15 mouse cellular contexts compared by ENCODE assay signal in genomic region chr13:99743952-99744789, GRCm38 (mm10).
DNase-seq lines count a peak whose midpoint lies in the region; ATAC-seq and TF ChIP-seq lines count a peak whose summit lies in the region.
"Had no signal": no experiment of that assay in that cellular context is flagged by ENCODE, and none has a peak within 500 bp of the region (broad histone marks: within the 10 kb centered on the region; RNA-seq: fewer than 3 reads in every experiment).

No protein-coding gene starts in this region.

- H3K27me3 ChIP-seq in hindbrain, embryonic 10.5 days (ENCODE audit: insufficient read depth, poor library complexity, severe bottlenecking) = no peaks in the 10 kb centered on the region
- no peaks in the 10 kb centered on the region for H3K27me3 ChIP-seq in hindbrain, postnatal 0 days (ENCODE audit: insufficient read depth, low read length)
- no peaks in the 10 kb centered on the region; the same call in 1 of the 2 replicates for H3K27me3 ChIP-seq in embryonic facial prominence, embryonic 10.5 days (replicated peaks; ENCODE audit: low read depth, poor library complexity, severe bottlenecking)
- no peaks in the 10 kb centered on the region for H3K27me3 ChIP-seq in forebrain, postnatal 0 days (ENCODE audit: insufficient read depth, low read length)
- H3K27me3 ChIP-seq in midbrain, embryonic 15.5 days (replicated peaks) = no peaks in the 10 kb centered on the region

- no peak for ATAC-seq in hindbrain, postnatal 0 days
- 0 out of 2 replicates have a peak, but pooled peaks have one; percentile 5 for ATAC-seq in forebrain, postnatal 0 days
- 0 out of 2 replicates have a peak, but pooled peaks have one; percentile 8 for ATAC-seq in midbrain, embryonic 15.5 days (replicated peaks)
- ATAC-seq in activated CD4-positive, CD25-positive, alpha-beta regulatory T cell, adult 4 months = no peak
- no peak for ATAC-seq in inflammation-experienced regulatory T-cells, adult 6 months
- ATAC-seq: CD4-positive, CD25-positive, alpha-beta regulatory T cell, adult 4 months had no signal

- no peak overlapping the region for H3K4me3 ChIP-seq in hindbrain, embryonic 10.5 days
- H3K4me3 ChIP-seq in hindbrain, postnatal 0 days (ENCODE audit: low read length) = no peak overlapping the region
- no peak overlapping the region for H3K4me3 ChIP-seq in embryonic facial prominence, embryonic 10.5 days
- H3K4me3 ChIP-seq in forebrain, postnatal 0 days (ENCODE audit: low read depth, low read length) = no peak overlapping the region
- no peak overlapping the region for H3K4me3 ChIP-seq in midbrain, embryonic 15.5 days
- H3K4me3 ChIP-seq: myocyte had no signal

- no peaks in the 10 kb centered on the region for H3K36me3 ChIP-seq in hindbrain, embryonic 10.5 days
- no peaks in the 10 kb centered on the region for H3K36me3 ChIP-seq in hindbrain, postnatal 0 days (ENCODE audit: insufficient read depth, low read length)
- H3K36me3 ChIP-seq in embryonic facial prominence, embryonic 10.5 days (replicated peaks) = no peaks in the 10 kb centered on the region
- H3K36me3 ChIP-seq in forebrain, postnatal 0 days (ENCODE audit: insufficient read depth) = no peaks in the 10 kb centered on the region
- H3K36me3 ChIP-seq in midbrain, embryonic 15.5 days (replicated peaks) = no peaks in the 10 kb centered on the region

- peak overlapping the region; percentile 77 for H3K27ac ChIP-seq in hindbrain, embryonic 10.5 days
- H3K27ac ChIP-seq in hindbrain, postnatal 0 days = no peak overlapping the region
- H3K27ac ChIP-seq in embryonic facial prominence, embryonic 10.5 days (replicated peaks) = peak overlapping the region; percentile 41
- no peak overlapping the region for H3K27ac ChIP-seq in forebrain, postnatal 0 days (ENCODE audit: low read depth, low read length)
- no peak overlapping the region for H3K27ac ChIP-seq in midbrain, embryonic 15.5 days

- no peak for DNase-seq in hindbrain, embryonic 10.5 days (ENCODE audit: low spot score)
- DNase-seq in hindbrain, postnatal 0 days (ENCODE audit: low spot score) = no peak
- no peak for DNase-seq in embryonic facial prominence, embryonic 10.5 days (ENCODE audit: low spot score)
- no peak for DNase-seq in forebrain, postnatal 0 days
- DNase-seq in left cerebral cortex, adult 18-20 months (ENCODE audit: low spot score in 2 of 2) = no peak
- DNase-seq: kidney, adult 11 months; liver; lung, adult 2 months; retina, postnatal 1 day; thymus, postnatal 4 days had no signal

- no peak overlapping the region for H3K4me2 ChIP-seq in hindbrain, postnatal 0 days (ENCODE audit: low read depth, low read length)
- no peak overlapping the region for H3K4me2 ChIP-seq in forebrain, postnatal 0 days (ENCODE audit: low read depth)
- H3K4me2 ChIP-seq in midbrain, embryonic 15.5 days = no peak overlapping the region

- peaks cover 4% of the 10 kb centered on the region; the same call in 1 of the 2 replicates for H3K9me3 ChIP-seq in hindbrain, embryonic 10.5 days
- no peaks in the 10 kb centered on the region for H3K9me3 ChIP-seq in hindbrain, postnatal 0 days (ENCODE audit: low read length)
- no peaks in the 10 kb centered on the region for H3K9me3 ChIP-seq in embryonic facial prominence, embryonic 10.5 days
- H3K9me3 ChIP-seq in forebrain, postnatal 0 days (ENCODE audit: low read length) = no peaks in the 10 kb centered on the region
- H3K9me3 ChIP-seq in midbrain, embryonic 15.5 days = no peaks in the 10 kb centered on the region

- no peak for TF ChIP-seq CTCF in hindbrain, postnatal 0 days (IDR thresholded peaks at IDR 0.05; ENCODE audit: low read depth)
- TF ChIP-seq CTCF in forebrain, postnatal 0 days (IDR thresholded peaks at IDR 0.05; ENCODE audit: low read depth) = no peak

- no peak overlapping the region for H3K9ac ChIP-seq in hindbrain, postnatal 0 days (replicated peaks; ENCODE audit: low read length)
- no peak overlapping the region for H3K9ac ChIP-seq in forebrain, postnatal 0 days
- H3K9ac ChIP-seq in midbrain, embryonic 15.5 days = no peak overlapping the region

- 39% methylated on average over 8 of the region's 8 CpGs for WGBS in hindbrain, embryonic 10.5 days
- 27% methylated on average over 8 of the region's 8 CpGs for WGBS in hindbrain, postnatal 0 days
- 46% methylated on average over 8 of the region's 8 CpGs for WGBS in embryonic facial prominence, embryonic 10.5 days
- 39% methylated on average over 8 of the region's 8 CpGs for WGBS in forebrain, postnatal 0 days
- WGBS in midbrain, embryonic 15.5 days = 32% methylated on average over 8 of the region's 8 CpGs

- H3K4me1 ChIP-seq in hindbrain, embryonic 10.5 days (replicated peaks) = peaks cover 28% of the 10 kb centered on the region
- H3K4me1 ChIP-seq in hindbrain, postnatal 0 days (ENCODE audit: insufficient read depth, low read length) = no peaks in the 10 kb centered on the region
- peaks cover 34% of the 10 kb centered on the region for H3K4me1 ChIP-seq in embryonic facial prominence, embryonic 10.5 days
- 0 out of 2 replicates have a peak, but pooled peaks cover 5% of the 10 kb centered on the region for H3K4me1 ChIP-seq in forebrain, postnatal 0 days (ENCODE audit: insufficient read depth)
- H3K4me1 ChIP-seq in midbrain, embryonic 15.5 days = peaks cover 19% of the 10 kb centered on the region; the same call in 1 of the 2 replicates

Comparison
In these comparisons a context has a peak if more than half of its experiments do, and no peak if none do; other contexts are left out.
1. H3K27ac ChIP-seq: peak in hindbrain, embryonic 10.5 days (single experiment) and embryonic facial prominence, embryonic 10.5 days (single experiment); none in hindbrain, postnatal 0 days (single experiment), forebrain, postnatal 0 days (single experiment) and midbrain, embryonic 15.5 days (single experiment).
2. ATAC-seq: peak in forebrain, postnatal 0 days (single experiment) and midbrain, embryonic 15.5 days (single experiment); none in hindbrain, postnatal 0 days (single experiment), activated CD4-positive, CD25-positive, alpha-beta regulatory T cell, adult 4 months (single experiment) and inflammation-experienced regulatory T-cells, adult 6 months (single experiment).